Mouse (Mus musculus) kidney, postnatal 36 days (tissue): ENCODE measurements at regions not wholly inside any gene's neighbourhood (a gene's known extent, or its start where the extent isn't known, plus 50 kb on each side); places are given as distances from the start of the nearest gene placed in this dataset.
"Not testable (repeated sequence)": the region's sequence is repeated elsewhere in the genome, so short reads cannot be mapped to it uniquely, and the experiment has no call there.

Experiments
- DNase-seq, 2 experiments: peaks; one replicate each; pipeline ENCODE4 v3.0.0; 2021 to 2022; ENCODE audit warnings: mixed read lengths in 2 of 2

DNA sequence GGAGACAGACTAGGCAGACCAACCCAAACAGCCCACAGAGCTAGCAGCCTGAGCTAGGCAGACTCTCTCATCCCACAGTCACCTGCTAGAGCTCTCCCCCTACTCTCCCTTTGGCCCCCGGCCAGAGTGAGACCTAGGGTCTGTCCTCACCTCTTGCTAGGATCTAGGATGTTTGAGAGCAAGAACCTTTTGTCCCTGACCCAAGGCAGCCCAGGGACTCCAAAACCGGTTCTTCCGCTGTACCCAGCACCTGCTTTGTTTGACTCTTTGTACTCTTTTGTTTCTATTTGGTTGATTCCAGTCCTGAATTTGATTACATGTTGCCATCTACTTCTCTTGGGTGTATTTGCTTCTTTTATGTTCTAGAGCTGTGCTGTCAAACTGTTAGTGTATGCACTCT lies 75.3 kb downstream of the H60c start:
- DNase-seq, result no peak

DNA sequence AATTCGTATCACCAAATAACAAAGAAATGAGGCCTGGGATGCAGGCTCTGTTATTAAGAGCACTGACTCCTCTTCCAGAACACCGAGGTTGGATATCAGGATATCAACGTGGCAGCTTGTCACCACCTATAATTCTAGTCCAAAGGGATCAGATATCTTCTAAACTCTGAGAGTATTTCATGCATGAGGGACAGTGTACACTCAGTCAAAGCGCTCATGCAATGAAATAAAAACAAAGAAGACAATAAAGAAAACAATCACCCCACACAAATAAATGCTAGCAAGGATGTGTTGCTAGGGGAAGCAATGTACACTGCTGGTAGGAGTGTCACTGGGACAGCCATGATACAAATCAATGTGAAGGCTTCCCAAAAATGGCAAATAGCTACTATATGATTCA lies 79.2 kb downstream of the H60c start:
- DNase-seq, result no peak

DNA sequence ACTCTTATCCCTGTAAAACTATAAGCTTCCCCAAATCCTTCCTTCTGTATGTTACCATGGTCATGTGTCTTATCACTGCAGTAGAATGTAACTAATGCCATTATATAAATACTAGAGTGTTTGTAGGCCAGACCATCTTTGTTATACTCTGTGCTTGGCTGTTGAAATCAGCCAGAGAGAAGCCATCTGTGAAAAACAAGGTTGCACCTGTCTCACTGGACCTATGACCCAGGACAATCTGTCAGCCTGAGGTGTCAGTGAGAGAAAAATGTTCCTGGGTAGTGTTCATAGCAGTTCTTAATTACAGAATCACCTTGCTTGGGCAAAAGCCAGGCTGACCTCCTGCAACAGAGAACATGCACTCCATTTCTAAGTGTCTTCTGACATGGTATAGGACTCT lies 87.5 kb downstream of the H60c start:
- no peak for DNase-seq

DNA sequence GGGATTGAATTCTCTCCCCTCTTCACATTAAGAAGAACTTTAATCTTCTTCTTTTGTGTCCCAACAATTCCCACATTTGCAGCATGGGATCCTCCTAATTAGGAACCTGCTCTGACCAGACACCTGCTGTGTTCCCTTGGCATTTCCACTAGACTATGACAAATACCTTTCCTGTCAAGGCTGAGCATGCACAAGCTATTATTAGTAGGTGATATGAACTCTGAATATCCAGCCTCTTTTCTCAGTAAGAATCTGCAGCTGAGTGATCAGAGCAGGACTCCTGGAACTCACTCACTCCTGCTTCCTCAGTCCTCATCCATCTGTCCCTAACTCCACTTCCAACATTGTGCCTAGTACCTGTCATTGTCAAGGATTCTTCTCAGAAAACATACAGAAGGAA lies 94.0 kb downstream of the H60c start:
- DNase-seq, result no peak

DNA sequence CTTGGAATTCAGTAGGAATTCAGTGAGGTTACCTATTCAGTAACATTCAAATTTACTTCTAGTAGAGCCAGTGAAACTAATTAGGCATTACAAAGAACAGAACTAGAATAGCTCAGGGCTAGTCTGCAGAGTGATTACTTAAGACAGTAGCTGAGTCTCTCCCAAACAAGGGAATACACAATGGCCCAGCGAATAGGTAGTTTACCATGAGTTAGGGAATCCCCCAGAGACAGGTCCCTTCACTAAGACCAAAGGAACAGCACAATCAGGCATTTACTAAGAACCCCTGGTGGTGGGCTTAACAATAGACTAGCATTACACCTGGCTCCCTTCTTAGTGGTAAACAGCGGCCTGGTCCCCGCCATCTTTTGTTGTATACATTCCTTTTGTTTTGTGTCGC lies 94.6 kb downstream of the H60c start:
- DNase-seq, result not testable (repeated sequence)

DNA sequence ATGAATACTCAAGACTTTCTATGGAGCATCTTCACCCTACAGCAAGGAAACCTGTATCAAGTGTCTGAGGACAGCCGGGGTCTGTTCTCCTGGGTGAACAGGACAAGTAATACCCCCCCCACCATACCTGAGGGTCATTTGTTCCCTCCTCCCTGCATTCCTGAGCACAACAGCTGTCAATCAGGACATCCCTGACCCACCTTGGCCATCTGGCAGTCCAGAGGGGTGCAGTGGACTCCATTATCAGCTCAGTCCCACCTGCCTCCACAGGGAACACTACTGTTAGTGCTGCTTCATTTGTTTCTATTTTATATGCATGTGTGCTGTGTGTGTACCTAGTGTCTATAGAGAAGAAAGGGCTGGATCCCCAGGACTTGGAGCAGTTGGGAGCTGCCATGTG lies 95.3 kb downstream of the H60c start:
- no peak for DNase-seq

DNA sequence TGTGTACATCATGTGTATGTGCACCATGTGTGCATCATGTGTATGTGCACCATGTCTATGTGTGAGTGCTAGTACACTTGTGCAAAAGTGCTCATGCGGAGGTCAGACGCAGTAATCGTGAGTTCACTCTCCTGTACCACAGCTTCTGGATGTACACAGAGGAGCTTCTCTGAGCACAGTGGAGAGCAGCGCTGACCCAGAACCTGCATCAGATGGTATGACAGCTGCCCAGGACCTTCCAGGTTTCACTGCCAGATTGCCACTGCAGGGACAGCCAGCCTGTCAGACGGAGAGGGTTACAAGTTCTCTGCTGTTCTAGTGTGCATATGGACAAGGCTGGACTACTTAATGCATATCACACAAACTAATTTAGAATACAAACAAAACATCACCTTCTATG lies 96.2 kb downstream of the H60c start:
- DNase-seq, result no peak

DNA sequence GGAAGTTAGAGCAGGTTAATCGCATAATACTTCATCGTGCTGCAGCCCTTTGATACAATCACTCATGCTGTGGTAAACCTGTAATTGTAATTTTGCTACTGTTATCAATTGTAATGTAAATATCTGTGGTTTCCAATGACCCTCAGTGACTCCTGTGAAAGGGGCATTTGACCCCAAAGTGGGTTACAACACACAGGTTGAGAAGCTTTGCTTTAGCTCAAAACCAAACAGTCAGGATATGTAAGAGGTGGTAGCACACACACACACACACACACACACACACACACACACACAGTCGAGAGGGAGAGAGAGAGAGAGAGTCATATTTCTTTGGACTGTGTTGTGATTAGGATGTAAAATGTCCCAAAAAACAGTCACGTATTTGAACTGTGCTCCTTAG lies 112.0 kb downstream of the H60c start:
- no peak for DNase-seq

DNA sequence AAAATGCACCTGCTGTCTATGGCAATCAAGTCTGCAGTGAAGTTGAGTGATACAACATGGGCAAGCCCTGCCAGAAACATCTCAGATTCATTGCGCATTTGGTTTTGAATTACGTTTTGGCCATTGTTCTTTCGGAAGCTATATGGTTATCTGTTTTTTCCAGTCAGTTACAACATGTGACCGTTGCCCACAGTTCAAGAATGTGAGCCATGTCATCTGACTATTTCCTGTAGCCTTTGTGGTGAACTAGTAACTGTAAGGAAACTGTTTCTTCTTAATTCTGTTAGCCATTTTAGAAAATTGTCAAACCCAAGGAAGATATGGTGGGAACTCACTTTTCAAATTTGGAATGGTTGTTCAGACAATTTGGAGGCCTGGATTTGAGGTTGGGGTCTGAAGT lies 119.4 kb downstream of the H60c start:
- no peak for DNase-seq

DNA sequence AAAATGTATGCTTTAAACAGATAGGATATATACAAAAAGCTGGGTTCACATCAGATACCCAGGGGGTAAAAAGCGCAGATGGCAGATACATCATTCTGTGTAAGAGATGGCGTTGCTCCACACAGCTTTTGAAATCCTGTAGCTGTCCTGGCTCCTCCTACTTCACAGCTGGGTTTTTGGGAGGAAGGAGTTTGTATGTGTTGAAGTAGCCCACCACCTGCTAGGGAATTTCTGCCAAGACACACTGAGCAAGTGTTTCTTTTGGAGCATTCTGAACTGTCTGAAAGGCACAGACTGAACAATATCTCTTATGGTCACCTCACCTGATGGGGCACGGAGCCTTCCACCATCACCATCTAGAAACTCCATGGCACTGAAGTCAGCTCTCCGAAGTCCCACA lies 128.3 kb downstream of the H60c start:
- DNase-seq, result no peak

DNA sequence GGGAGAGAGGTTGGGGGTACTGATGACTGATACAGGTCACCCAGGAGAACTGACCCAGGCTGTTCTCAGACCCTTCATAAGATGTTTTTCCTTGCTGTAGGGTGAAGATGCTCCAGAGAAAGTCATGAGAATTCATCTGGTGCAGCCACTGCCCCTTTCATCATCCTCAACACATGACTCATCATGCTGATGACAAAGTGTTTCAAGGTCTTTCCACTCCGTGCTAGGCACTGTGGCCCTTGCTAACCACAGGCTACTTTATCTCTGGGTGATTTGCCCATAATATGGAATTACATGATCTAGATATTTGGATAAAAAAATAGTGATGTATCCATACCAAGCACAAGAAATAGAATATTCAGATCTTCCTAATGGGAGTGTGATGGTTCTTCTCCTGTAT lies 140.1 kb downstream of the H60c start:
- no peak for DNase-seq

DNA sequence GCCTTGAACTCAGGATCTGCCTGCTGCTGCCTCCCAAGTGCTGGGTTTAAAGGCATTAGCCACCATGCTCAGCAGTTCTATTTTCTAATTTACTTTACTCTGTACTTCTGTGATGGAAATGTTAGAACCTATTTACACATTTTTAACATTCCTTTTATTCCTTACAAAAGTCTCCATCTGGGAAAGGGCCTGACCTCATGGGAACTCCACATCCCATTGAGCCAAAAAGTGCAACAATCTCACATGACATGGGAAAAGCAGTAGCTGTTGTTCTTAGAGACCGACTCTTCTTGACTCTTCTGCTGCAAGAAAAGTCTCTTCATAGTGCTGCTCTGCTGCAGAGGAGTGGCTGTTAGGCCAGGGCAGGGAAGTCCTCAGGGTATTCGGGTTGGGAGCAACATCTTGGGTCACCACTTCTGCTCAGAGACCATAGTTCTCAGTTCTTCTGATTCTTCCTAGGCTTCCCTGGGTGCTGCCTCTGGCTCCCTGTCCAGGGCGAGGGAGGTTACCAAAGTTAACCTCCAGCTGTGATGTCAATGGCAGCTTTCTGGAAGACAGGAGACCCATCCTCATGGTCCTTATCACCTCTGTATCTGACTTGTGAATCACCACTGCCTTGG lies 150.0 kb downstream of the H60c start:
- DNase-seq, result no peak

DNA sequence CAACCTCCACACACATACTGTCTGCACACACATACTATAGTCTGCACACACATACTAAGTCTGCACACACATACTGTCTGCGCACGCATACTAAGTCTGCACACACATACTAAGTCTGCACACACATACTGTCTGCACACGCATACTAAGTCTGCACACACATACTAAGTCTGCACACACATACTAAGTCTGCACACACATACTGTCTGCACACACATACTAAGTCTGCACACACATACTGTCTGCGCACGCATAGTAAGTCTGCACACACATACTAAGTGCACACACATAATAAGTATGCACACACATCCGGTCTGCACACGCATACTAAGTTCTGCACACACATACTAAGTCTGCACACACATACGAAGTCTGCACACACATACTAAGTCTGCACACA lies 153.2 kb downstream of the H60c start:
- not testable (repeated sequence) for DNase-seq

DNA sequence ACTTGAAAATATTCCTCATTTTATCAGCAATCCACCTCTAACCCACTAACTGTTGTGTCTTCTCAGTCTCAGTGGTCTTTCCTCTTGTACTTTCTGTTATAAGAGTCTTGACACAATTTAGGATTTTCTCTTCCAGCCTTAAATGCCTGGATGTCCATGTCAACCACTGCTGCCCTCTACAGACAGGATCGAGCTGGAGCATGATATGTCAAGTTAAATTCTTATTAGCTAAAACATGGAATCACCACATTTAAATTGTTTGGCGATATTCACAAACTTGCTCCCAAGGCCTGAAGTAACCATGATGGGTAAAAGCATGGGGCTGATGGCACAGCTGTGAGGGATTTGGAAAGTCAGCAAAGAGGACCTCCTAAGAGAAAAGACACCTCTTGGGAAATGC lies 159.6 kb downstream of the H60c start:
- peak in 1 of 2 experiments; percentile 7 for DNase-seq
